Mouse (Mus musculus) left cerebral cortex, postnatal 14 days (tissue): ENCODE results near the gene Arl6. TPM values are rescaled to one million over a fixed set of nuclear protein-coding genes. Genes with fewer than 3 reads are reported as not detected.

Experiments
- DNase-seq, 2 experiments: peaks; one replicate each; pipeline ENCODE4 v3.0.0; 2021 to 2022; ENCODE audit warnings: low spot score in 2 of 2, mixed read lengths in 1 of 2
- intact Hi-C: fragments of 180-260 bp; cut with DNase I; formaldehyde crosslinking; loops from one replicate; pipeline ENCODE4 v1.15.1; 2025
- total RNA-seq, 2 experiments: library from RNA; stranded (reverse); gene quantifications; 2 replicates each; pipeline ENCODE4 v1.2.3; 2021

Arl6 gene
- total RNA-seq, 2 experiments from 2014 or later, result 34.4 to 35.2 TPM

- intact Hi-C loops, result no loop called here
- DNase-seq, result no peak
Measured at GRCm38 (mm10) chr16:59594714-59595113, 44.5 kb downstream of the Arl6 start.

GRCm38 (mm10) chr16:59590790-59591189, 48.4 kb downstream of the Arl6 start:
- no peak for DNase-seq
- intact Hi-C loops, result no loop called here

- intact Hi-C loops, result no loop called here
- DNase-seq, result no peak
Measured at GRCm38 (mm10) chr16:59588351-59589025, 50.7 kb downstream of the Arl6 start.

GRCm38 (mm10) chr16:59587816-59588215, 51.4 kb downstream of the Arl6 start:
- no peak for DNase-seq
- intact Hi-C loops, result no loop called here

- intact Hi-C loops, result no loop called here
- no peak for DNase-seq
Measured at GRCm38 (mm10) chr16:59586911-59587310, 52.3 kb downstream of the Arl6 start.

GRCm38 (mm10) chr16:59586276-59586675, 52.9 kb downstream of the Arl6 start:
- no peak for DNase-seq
- intact Hi-C loops, result no loop called here

- no peak for DNase-seq
- intact Hi-C loops, result no loop called here
Measured at GRCm38 (mm10) chr16:59585706-59586244, 53.4 kb downstream of the Arl6 start.

- no peak for DNase-seq
- intact Hi-C loops, result no loop called here
Measured at GRCm38 (mm10) chr16:59583515-59583914, 55.7 kb downstream of the Arl6 start.

GRCm38 (mm10) chr16:59579237-59579636, 60.0 kb downstream of the Arl6 start:
- no peak for DNase-seq
- intact Hi-C loops, result no loop called here

- DNase-seq, result no peak
- intact Hi-C loops, result no loop called here
Measured at GRCm38 (mm10) chr16:59573961-59574360, 65.2 kb downstream of the Arl6 start.

- intact Hi-C loops, result no loop called here
- DNase-seq, result no peak
Measured at GRCm38 (mm10) chr16:59572685-59573084, 66.5 kb downstream of the Arl6 start.

- intact Hi-C loops, result no loop called here
Measured at GRCm38 (mm10) chr16:59570807-59571206, 68.4 kb downstream of the Arl6 start.

GRCm38 (mm10) chr16:59569837-59570236, 69.4 kb downstream of the Arl6 start:
- intact Hi-C loops, result no loop called here
- no peak for DNase-seq

More at GRCm38 (mm10) chr16:59570807-59571206, 68.4 kb downstream of the Arl6 start:
- no peak for DNase-seq

GRCm38 (mm10) chr16:59567721-59568381, 71.3 kb downstream of the Arl6 start:
- intact Hi-C loops, result no loop called here
- DNase-seq, result no peak

- intact Hi-C loops, result no loop called here
Measured at GRCm38 (mm10) chr16:59566437-59566836, 72.8 kb downstream of the Arl6 start.

GRCm38 (mm10) chr16:59565631-59566030, 73.6 kb downstream of the Arl6 start:
- intact Hi-C loops, result no loop called here
- DNase-seq, result no peak

More at GRCm38 (mm10) chr16:59566437-59566836, 72.8 kb downstream of the Arl6 start:
- DNase-seq, result no peak

GRCm38 (mm10) chr16:59564025-59564424, 75.2 kb downstream of the Arl6 start:
- DNase-seq, result no peak
- intact Hi-C loops, result no loop called here
